Mouse (Mus musculus) kidney, postnatal 25 days (tissue): ENCODE results near the gene Shank3.
A peak's percentile ranks its signal among the peaks of the same experiment; 100 is the strongest.

Experiments used
- DNase-seq, 2 experiments: peaks; one replicate each; pipeline ENCODE4 v3.0.0; 2021; ENCODE audit warnings: mixed read lengths in 2 of 2

Shank3 gene

GRCm38 (mm10) chr15:89557996-89558390 is 58.6 kb downstream of the Shank3 start:
- no peak for DNase-seq

DNA sequence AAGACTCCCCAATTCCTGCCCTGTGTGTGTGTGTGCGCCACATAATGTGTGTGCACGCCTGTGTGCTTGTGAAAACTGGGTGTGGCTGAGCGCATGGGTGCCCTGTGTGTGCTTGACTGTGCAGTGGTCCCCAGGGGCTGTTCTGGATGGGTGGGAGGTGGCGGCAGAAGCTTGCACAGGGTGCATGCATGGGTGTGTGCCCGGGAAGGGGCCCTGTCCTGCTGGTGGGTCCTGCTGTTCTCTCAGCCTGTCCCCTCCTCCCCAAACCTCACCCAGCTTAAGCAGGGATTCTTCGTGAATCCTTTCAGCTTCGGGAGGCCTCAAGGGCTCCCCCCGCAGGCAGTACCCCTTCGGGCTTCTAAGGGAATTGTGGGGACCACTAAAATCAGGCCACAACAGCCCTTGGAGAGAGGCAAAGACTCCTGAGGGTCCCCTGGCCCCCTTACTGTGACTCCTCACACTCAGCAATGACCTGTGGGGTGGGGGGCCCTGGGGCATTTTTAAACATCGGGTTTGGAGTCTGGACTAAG is 59.8 kb downstream of the Shank3 start:
- DNase-seq = no peak

- no peak for DNase-seq
Measured at GRCm38 (mm10) chr15:89568114-89568513, 68.7 kb downstream of the Shank3 start, which contains the start of gene Acr. Gene Acr (plus strand): TSS chr15:89568326.

GRCm38 (mm10) chr15:89572147-89572546 is 72.7 kb downstream of the Shank3 start:
- no peak for DNase-seq

GRCm38 (mm10) chr15:89582494-89582893 is 83.1 kb downstream of the Shank3 start:
- no peak for DNase-seq

DNA sequence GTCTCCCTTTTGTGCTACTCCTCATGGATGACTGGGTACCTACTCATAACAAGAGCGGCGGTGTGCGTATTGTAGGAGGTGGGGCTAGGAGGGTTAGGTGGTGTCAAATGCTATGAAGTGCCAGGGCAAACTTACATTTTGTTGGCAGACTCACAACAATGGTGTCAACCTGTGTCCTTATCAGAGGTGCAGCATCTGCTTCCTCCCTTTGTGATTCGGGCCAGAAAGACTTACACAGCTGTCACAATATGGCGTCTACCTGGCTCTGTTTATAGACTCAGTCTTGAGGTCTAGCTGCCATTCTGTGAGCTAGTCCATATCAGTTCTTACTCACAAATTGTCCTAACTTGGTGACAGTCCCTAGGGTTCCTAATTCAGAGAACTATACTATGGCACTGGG is 85.7 kb downstream of the Shank3 start:
- no peak for DNase-seq

DNA sequence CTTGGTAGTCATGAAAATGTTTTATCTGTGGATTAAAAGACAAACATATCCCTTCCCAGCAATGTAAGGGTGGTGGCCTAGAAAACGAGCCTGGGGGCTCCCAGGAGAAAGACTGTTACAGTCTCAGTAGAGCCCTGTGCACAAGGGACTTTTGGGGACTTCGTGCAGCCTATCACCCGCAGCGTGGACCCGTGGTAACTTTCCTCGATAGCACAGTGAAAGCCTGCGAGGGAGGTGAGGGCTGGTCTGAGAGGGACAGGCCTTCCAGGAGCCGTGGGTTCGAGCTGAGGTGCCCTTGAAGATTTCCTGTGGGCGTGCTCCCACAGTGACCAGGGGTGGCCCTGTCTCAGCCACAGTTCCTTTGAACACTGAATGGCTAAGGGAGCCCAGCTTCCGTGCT is 86.2 kb downstream of the Shank3 start:
- no peak for DNase-seq

GRCm38 (mm10) chr15:89589146-89589545 is 89.7 kb downstream of the Shank3 start:
- peak; percentile 63 to 78 for DNase-seq

DNA sequence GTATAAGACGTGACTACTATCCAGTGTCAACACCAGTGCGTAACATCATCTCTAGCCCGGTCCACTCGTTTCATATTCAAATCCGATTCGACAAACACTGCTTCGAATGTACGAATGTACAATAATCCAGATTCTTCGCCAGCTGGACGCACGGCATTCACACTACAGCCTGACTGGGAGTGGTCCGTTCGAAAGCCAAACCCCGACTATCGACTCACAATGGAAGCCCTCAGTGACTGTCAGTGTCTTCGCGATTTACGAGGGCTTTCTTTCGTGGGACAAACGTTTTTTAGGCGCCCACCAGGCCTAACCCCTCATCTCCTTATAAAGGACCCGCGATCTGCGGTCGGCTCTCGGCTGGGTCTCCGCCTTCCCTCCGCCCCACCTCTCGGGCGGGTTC is 91.9 kb downstream of the Shank3 start:
- DNase-seq = no peak

DNA sequence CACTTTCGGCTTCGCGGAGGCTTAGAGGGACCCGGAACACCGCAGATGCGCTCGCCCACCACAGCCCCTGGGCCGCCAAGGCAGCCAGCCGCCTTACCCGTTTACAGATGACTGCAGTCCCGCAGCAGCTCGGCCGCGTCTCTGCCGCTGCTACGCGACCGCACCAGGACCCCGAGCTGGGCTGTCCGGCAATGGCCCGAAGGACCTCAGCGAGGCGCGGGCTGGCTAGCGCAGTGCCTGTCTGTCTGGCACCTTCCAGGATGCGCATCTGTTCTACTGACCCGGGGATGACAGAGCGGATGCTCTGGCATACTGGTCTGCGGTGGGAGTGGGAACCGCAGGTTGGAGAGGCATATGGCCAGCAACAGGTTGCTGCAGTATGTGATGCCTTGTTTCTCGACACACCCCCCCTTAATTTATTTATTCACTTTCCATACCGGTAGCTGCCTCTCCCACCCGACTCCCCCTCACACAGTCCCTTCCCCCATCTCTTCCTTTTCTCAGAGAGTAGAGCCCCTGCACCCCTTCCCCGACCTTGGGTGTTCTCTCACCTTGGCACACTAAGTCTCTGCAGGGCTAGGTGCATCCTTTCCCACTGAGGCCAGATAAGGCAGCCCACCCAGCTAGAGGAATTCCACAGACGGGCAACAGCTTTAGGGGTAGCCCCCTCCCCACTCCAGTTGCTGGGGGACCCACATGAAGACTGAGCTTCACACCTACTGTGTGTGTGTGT is 92.5 kb downstream of the Shank3 start, which contains the start of gene Rabl2:
Rabl2 (minus strand) TSS at position 201 of the 733 bp plus-strand sequence.
- peak; percentile 90 to 93 for DNase-seq

DNA sequence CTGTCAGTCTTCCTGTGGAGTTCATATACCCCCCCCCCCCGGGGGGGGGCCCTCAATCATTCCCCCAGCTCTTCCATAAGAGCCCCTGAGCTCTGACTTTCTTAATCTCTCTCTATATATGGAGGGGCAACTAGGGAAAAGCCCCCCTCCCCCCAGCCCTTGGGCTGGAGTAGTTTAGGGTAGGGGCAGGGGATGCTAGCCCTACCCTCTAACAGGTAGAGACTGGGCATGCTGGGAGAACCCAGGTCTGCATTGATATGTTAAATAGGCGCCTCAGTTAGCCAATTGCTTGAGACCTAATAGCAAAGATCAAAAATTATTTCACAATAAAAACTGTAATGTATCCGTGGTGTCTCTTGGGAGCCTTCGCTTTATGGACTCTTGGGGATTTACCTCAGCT is 93.1 kb downstream of the Shank3 start:
- DNase-seq = no peak

- DNase-seq = no peak
Measured at GRCm38 (mm10) chr15:89605822-89606570, 106.6 kb downstream of the Shank3 start.

GRCm38 (mm10) chr15:89607480-89607879 is 108.1 kb downstream of the Shank3 start:
- DNase-seq = no peak

DNA sequence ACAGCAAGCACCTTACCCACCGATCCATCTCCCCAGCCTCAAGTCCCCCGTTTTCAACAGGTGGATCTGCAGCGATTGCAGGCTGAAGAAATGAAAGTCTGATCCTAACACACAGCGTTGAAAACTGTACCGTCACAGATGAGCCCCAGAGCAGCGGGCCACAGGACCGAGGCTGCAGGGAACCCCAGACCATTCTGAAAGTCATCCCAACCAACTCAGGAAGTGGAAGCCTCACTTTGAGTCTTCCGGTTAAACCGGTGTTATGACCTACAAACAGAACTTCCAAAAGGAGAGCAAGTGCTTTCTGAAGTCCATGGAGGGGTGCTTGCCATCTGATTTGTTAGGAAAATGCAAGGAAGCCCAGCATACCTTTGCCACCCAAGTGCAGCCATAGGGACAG is 108.5 kb downstream of the Shank3 start:
- DNase-seq = no peak
